Mouse (Mus musculus) bone marrow, adult 2 months (tissue): ENCODE measurements around the gene Gabarapl1.

Experiments
- CTCF ChIP-seq: fragments of 200-500 bp; IDR thresholded peaks from 2 replicates; pipeline ENCODE4 v1.5.1; 2011; ENCODE audit warnings: low read length, control low read depth; ENCODE audit not compliant: control insufficient read depth, insufficient read depth
- POLR2A ChIP-seq: fragments of 200-500 bp; IDR thresholded peaks from 2 replicates; pipeline ENCODE4 v1.6.1; 2011; ENCODE audit warnings: low read depth, mild to moderate bottlenecking, control low read depth, low read length, borderline replicate concordance; ENCODE audit not compliant: control insufficient read depth

GRCm38 (mm10) chr6:129503471-129503870 is 29.5 kb upstream of the Gabarapl1 start:
- TF ChIP-seq CTCF (no peak), POLR2A (no peak)
